Mouse (Mus musculus): ENCODE data around the gene Cox15. TPM values are rescaled to one million over a fixed set of nuclear protein-coding genes. Genes with fewer than 3 reads are reported as not detected.

Gene Cox15
- polyA plus RNA-seq, 2 experiments from 2014 or later, result 7.4 to 14.6 TPM

GRCm38 (mm10) chr19:43704787-43705497 is 47.9 kb downstream of the Cox15 start:
- no peak for ATAC-seq

GRCm38 (mm10) chr19:43704211-43704610 is 48.6 kb downstream of the Cox15 start:
- ATAC-seq, result no peak

DNA sequence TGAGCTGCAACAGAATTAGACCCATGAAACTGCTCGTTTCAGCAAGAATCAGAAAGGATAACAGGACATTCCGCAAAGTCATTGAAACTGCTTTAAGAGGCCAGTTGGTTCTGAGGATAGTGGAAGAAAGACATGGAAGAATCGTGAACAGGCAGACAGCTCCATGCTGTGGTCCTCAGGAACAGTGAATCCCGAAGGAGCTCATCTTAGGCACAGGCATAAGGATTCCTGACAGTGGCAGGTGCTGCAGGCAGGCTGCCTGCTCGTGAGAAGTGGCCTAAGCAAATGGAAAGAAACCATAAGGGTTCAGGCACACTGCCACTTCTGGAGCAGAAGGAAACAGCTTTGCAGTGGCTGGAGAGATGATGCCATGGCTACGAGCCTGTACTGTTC is 53.0 kb downstream of the Cox15 start:
- ATAC-seq, result no peak

DNA sequence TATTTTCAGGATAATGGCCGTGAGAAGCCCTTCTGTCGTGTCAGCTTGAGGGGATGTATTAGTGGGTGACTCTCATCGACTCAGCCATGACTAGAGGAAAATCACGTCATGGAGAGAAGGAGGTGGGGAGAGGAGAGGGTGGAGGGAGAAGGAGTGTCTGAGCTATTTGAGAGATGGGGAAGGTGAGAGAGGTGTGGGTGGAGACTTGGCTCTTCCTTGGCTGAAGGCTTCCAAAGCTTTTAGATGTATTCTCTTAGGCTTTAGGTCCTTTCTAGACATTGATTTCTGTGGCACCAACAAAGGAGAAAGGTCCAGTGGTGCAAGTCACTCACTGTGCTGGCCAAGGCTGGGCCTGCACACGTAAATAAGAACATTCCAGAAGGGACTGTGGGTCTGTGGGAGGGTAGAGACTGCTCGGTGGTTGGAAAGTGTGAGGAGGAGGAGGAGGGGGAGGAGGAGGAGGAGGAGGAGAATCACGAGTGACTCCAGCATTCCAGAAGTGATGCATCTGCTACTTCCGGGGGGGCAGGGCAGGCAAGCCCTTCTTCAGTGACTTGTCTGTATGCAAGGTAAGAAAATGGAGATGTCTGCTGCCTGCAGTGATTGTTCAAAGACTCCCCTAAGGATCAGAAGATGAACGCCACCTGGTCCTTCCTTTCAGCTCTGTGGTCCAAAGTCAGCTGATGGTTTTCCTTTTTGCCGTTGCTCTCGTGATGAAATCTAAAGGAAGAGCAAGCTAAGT is 53.6 kb downstream of the Cox15 start:
- no peak for ATAC-seq

GRCm38 (mm10) chr19:43697666-43698370 is 55.0 kb downstream of the Cox15 start:
- ATAC-seq, result no peak

DNA sequence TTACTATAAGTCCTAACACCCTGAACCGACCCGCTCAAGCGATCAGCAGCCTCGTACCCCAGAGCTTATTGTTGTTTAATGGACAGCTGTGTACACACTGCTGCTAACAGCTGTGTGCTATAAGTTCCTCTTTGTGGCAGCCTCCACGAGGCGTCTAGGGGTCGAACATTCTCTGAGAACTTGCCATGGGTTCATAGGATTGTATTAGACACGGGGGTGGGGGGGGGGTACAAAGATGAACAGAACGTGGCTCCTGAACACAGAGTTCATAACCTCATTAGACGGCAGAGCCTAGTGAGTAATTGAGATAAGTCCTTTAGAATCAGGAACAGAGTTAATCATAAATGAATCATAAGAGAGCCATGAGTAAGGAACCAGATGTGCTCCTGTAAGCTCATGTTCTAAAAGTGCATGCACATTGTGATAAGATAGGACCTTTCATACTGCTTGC is 57.3 kb downstream of the Cox15 start:
- no peak for ATAC-seq

GRCm38 (mm10) chr19:43692815-43693214 is 60.0 kb downstream of the Cox15 start:
- ATAC-seq, result no peak

DNA sequence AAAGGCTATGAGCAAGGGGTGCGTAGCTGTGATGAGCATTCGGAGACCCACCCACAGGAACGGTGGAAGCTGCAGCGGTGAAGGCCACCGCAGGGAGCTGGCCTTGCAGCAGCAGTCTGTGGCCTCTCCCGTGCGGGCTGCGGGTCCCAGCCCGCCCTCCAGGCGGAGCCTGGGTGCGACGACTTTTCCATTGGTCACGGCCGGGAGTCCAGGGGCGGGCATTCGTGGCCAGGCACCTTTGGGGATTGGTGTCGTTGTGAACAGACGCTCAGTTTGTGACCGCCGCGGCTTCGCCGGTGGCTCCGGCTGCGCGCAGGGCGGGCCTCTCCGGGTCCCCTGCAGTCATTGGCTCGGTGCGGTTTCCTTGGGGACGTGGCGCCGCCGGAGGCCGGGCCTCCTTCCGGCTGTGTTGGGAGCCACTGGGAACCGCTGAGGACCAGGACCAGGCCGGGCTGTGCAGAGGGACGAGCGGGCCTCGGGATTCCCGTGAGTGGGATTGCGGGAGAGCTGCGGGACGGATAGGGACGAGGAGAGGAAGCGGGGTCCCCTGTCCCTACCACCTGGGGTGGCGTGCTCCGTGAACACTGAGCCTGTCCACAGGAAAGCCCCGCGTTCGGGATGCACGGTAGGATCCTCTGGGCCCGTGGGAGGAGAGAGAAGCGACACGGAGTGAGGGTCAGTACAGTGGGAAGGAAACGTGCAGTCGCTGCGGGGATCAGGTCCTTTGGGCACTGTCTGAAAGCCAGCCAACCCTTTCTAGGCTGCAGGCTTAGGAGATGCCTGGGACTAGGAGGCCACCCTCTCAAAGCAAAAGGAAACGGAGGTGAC is 63.2 kb downstream of the Cox15 start, which contains the start of gene Entpd7:
Gene Entpd7 (plus strand): TSS at position 254 of the 828 bp plus-strand sequence.
- peak; percentile 97 for ATAC-seq

Other genes with a start within 250 kb of the Cox15 start
- 10 to 100 TPM; 40.4 to 50.6 TPM for gene Got1, start 228.4 kb downstream of the Cox15 start, polyA plus RNA-seq (2017; shearing (Covaris generic))
- gene Nkx2-3, start 140.7 kb downstream of the Cox15 start, polyA plus RNA-seq (2017; shearing (Covaris generic)), result not detected
- 10 to 100 TPM in 1 of 2 experiments, 1 to 10 TPM in 1; 9.8 to 12.6 TPM for gene Slc25a28, start 78.1 kb downstream of the Cox15 start, polyA plus RNA-seq (2017; shearing (Covaris generic))
- gene Entpd7, start 63.3 kb downstream of the Cox15 start, polyA plus RNA-seq (2017; shearing (Covaris generic)), result 1 to 10 TPM; 6.7 to 7.1 TPM
- 10 to 100 TPM; 12.5 to 16.8 TPM for gene Cutc, start within 50 bp of the Cox15 start, polyA plus RNA-seq (2017; shearing (Covaris generic))
- not detected for gene Abcc2, start 29.2 kb upstream of the Cox15 start, polyA plus RNA-seq (2017; shearing (Covaris generic))
- gene Dnmbp, start 187.2 kb upstream of the Cox15 start, polyA plus RNA-seq (2017; shearing (Covaris generic)), result 1 to 10 TPM; 5.9 to 7.9 TPM
- gene Cpn1, start 233.6 kb upstream of the Cox15 start, polyA plus RNA-seq (2017; shearing (Covaris generic)), result not detected

All from CD4-positive, CD25-positive, alpha-beta regulatory T cell, adult 4 months (primary cell).